Mouse (Mus musculus) retina, postnatal 7 days (tissue): ENCODE results near the gene 1810049J17Rik.

Experiments
- DNase-seq: peaks from one replicate; pipeline ENCODE4 v3.0.0-alpha.2; 2012; ENCODE audit warnings: low read depth, low spot score

The 1810049J17Rik gene

DNA sequence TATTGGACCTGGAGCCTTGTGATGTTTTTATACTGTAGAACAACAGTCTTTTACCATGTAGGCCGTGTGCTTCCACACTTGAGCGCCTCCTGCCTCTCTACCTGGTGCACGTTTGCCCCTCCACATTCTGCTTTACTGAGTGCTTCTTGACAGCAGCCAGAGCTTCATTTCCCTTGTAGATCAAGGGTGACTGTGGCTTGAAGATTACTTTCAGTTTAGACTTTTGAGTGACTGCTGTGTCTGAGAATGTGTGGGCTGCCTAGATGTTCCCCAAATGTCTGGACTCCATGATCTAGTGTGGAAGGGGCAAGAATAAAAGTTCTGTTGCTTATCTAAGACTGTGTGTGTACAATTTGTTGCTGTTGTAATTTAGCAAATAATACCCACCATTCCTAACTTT lies 27.3 kb upstream of the 1810049J17Rik start:
- DNase-seq = no peak

DNA sequence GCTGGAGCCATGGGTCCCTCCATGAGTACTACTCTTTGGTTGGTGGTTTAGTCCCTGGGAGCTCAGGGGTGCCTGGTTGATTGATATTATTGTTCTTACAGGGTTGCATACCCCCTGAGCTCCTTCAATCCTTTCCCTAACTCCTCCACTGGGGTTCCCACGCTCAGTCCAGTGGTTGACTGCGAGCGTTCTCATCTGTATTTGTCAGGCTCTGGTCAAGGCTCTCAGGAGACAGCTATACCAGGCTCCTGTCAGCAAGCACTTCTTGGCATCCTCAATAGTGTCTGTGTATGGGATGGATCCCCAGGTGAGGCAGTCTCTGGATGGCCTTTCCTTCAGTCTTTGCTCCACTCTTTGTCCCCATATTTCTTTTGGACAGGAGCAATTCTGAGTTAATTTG lies 25.2 kb upstream of the 1810049J17Rik start:
- no peak for DNase-seq

DNA sequence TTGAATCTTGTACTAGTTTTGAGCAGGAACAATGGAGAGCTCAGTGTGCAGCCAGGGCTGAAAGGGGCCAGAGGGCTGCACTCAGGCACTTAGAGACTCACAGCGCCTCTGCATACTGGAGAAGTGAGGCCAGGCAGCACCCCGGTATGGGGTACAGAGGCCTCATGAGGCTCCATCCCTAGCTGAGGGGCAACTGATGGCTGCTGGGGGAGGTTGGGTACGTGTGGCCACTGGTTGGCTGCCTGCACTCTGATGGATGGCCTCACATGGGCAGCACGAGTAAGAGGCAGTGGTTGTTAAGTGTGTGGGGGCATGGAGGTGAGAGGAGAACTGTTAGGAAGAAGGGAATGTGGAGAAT lies 19.7 kb upstream of the 1810049J17Rik start:
- DNase-seq = no peak

GRCm38 (mm10) chr15:12340536-12341400 lies 19.1 kb upstream of the 1810049J17Rik start:
- DNase-seq = no peak

DNA sequence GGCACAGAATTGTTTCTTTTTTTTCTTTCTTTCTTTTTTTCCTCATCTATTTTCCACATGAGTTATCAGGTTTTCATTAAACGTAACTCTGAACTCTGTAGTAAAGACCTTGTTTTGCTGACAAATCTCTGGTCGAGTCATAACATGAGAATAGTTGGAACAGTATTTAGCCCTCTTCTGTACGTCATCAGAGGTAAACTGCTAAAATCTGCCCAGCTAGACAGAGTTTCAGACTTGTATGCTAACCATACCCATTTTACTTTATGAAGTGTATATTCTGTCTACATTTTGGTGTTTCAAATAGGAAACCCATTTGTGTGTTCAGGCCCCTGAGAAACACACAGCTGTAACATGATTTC lies 16.1 kb upstream of the 1810049J17Rik start:
- no peak for DNase-seq

DNA sequence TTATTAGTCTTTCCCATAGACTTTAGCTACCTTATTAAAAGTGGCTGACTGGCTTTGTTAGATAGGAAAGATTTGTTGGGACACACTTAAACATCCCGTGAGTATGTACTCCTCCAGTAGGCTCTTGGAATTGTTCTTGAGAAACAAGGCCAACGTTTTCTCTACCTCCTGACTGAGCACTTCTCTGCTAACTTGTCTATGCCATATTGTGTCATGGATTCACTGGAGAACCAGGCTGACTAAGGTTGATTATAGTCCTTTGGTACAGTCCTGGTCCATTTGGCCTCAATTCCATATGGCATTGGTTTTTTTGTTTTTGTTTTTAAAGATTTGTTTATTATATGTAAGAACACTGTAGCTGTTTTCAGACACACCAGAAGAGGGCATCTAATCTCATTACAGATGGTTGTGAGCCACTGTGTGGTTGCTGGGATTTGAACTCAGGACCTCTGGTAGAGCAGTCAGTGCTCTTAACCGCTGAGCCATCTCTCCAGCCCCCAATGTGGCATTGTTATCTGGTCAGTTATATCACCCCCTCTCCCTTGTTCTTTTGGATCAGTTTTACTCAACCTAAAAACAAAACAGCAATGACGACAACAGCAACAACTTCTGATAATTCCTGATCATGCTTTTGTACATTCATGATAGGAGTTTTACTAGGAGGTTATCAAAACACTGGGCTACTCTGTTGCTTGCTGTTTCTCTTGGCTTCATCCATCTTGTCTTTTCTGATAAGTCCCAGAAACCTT lies 15.5 kb upstream of the 1810049J17Rik start:
- no peak for DNase-seq

- DNase-seq = no peak
Observed at GRCm38 (mm10) chr15:12334381-12334780, 12.7 kb upstream of the 1810049J17Rik start.

DNA sequence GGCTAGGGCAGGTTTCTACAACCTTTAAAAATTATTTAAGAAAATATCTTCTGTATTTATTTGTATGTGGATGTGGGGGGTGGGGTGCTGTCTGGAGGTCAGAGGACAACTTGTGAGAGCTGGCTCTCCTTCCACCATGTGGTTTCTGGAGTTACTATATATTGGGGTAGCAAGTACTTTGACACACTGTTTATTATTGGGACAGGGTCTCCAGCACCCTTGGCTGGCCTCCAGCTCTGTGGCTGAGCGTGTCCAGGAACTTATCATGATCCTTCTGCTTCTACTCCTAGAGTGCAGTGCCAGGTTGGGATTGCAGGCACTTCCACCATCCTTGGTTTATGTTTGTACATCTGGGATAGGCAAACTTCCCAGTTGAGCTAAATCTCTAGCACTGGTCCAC lies 9.6 kb upstream of the 1810049J17Rik start:
- no peak for DNase-seq

DNA sequence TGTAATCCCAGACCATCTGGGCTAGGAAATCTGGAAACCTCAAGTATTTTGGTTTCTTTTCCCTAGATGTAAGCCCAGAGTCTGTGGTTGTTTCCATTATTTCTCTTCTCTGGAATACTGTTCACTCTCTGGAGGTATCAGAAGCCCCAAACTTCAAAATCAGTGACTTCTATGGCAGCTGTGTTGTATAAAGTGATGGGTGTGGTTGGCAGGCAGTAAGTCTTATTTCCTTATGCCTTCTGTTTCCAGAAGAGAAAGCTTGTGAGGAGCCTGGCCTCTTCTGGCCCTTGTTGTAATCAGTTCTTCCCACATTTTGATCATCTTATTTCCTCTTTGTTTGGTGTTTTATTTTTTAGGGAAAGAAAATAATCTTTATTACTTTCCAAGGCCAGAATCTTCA lies 9.2 kb upstream of the 1810049J17Rik start:
- DNase-seq = no peak

DNA sequence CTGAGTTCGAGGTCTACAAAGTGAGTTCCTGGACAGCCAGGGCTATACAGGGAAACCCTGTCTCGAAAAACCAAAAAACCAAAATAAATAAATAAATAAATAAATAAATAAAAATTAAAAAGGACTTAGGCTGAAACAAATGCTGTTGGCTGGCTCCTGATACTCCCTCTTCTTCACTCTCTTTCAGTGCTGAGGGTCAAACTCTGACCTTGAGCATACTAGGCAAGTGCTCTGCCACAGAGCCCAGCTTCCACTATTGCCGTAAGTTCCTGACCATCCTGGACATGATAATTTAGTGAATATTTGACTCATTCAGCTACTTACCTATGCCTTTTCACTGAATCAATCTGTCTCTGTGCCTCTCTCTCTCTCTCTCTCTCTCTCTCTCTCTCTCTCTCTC lies 8.7 kb upstream of the 1810049J17Rik start:
- DNase-seq = no peak

- DNase-seq = no peak
Observed at GRCm38 (mm10) chr15:12324326-12324725, 2.6 kb upstream of the 1810049J17Rik start.

DNA sequence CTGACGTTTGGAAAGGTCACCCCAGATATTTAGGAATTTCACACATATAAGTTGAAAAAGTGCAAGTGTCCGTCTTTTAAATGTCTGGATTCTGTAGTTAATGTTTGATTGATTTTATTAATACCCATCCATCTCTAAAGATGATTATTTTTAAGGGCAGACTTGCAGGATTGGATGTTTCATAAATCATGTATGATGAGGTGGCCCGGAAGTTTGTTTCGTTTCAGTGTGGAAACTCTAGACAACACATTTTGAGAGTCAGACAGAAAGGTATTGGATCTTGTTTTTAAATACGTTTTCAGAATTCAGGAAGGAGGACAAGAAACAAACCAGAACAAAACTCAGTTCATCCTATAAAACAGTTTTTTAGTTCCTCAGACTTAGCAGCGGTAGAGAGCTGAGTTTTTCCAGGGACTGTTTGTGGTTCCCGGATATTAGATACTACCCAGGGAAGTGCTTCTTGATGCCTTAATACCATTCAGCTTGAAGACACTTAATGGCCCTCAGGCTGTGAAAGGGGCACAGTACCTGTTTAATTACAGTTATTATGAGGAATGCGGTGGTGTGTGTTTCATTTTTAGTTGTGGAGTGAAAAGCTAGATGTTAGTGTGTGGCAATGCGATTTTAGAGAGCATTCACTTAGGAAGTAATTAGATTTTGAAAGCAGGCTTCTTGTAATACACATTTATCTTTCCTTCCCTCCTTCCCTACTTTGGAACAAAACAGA lies 1.1 kb upstream of the 1810049J17Rik start:
- no peak for DNase-seq

GRCm38 (mm10) chr15:12321091-12321787 lies 460 bp downstream of the 1810049J17Rik start, which contains the start of gene Golph3:
TSS of gene Golph3 (plus strand) at chr15:12321450.
- DNase-seq = peak; percentile 91

- DNase-seq = no peak
Observed at GRCm38 (mm10) chr15:12320441-12321090, 1.1 kb downstream of the 1810049J17Rik start.

DNA sequence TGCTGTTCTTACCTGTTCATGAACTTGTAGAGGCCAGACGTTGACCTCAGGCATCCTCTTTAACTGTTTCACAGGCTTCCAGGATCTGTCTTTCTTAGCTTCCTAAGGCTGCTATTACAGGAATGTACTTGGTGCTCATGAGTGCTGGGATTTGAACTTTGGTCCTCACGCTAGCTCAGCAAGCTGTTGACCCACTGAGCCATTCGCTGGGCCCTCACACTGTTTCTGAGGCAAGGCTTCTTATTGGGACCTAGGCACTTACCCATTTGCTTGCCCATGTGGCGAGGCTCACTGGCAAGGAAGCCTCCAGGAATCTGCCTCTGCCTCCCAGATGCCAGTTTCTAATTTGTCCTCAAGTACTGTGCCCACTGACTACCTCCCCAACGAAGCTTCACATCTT lies 1.8 kb downstream of the 1810049J17Rik start:
- no peak for DNase-seq

GRCm38 (mm10) chr15:12318451-12318850 lies 3.2 kb downstream of the 1810049J17Rik start:
- DNase-seq = no peak

DNA sequence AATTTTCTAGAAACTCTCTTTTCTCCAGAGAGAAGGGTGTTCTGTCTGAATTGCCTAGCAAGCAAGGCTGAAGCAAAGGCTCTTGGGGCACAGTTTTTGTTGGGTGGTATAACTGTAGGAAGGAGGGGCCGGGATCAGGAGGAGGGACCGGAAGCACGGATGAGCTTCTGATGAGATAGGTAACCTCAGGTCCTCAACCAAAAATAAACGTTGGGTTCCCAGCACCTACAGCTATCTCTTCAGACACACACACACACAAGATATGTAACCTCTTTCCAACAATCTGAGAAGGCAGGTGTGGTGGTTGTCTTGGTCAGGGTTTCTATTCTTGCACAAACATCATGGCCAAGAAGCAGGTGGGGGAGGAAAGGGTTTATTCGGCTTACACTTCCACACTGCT lies 4.4 kb downstream of the 1810049J17Rik start:
- DNase-seq = no peak

GRCm38 (mm10) chr15:12315996-12316395 lies 5.7 kb downstream of the 1810049J17Rik start:
- DNase-seq = no peak

GRCm38 (mm10) chr15:12314584-12314983 lies 7.1 kb downstream of the 1810049J17Rik start:
- no peak for DNase-seq

DNA sequence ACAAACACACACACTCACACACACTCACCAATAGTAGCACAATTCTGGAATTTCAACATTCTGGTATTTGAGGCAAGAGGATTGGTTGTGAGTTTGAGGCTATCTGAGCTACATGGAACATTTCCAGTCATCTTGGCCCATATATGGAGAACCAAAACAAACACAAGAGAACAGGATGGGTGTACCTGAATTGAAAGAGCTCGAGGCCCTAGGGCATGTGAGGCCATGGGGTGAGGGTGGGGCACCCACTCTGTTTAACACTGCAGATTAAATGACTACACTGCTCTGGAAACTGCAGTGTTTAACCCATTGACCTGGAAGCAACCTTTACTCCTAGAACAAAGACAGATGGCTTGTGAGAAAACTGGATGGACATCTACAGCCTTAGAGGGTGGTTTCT lies 8.4 kb downstream of the 1810049J17Rik start:
- DNase-seq = no peak

DNA sequence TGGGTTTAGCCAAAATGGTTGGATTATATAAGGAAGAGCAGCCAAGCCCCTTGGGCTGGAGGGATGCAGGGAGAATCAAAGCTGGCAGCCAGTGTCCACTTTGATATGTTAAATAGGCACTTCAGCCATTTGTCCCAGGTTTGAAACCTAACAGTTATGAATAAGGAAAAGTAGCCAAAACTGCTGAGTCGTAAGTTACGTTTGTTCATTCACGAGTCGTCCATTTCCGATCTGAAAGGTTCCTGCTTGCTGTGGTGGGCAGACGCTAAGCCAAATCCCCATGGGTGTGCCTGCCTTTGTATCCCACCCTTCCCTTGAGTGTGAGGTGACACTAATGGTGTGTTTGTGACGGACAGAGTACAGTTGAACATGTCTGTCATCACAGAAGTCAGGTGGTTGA lies 10.2 kb downstream of the 1810049J17Rik start:
- no peak for DNase-seq
